Mouse (Mus musculus) midbrain, embryonic 10.5 days (tissue): ENCODE data around the gene Nup98. TPM values are rescaled to one million over a fixed set of nuclear protein-coding genes. Genes with fewer than 3 reads are reported as not detected.

Source experiments
- DNase-seq: peaks from one replicate; pipeline ENCODE4 v3.0.0-alpha.2; 2017; ENCODE audit warnings: low spot score
- H3K27ac ChIP-seq: fragments of 300-500 bp; sonication (generic); replicated peaks from 2 replicates; pipeline ENCODE4 v1.5.1; 2016; ENCODE audit warnings: mild to moderate bottlenecking
- H3K27me3 ChIP-seq: fragments of 300-500 bp; sonication (generic); 2 replicates; pipeline ENCODE4 v1.6.1; 2016; ENCODE audit warnings: low read depth, mild to moderate bottlenecking; ENCODE audit not compliant: poor library complexity, severe bottlenecking
- H3K36me3 ChIP-seq: fragments of 300-500 bp; sonication (generic); 2 replicates; pipeline ENCODE4 v1.6.1; 2016; ENCODE audit warnings: mild to moderate bottlenecking, moderate library complexity
- H3K4me1 ChIP-seq: fragments of 300-500 bp; sonication (generic); 2 replicates; pipeline ENCODE4 v1.6.1; 2016
- H3K4me3 ChIP-seq: fragments of 300-500 bp; sonication (generic); 2 replicates; pipeline ENCODE4 v1.5.1; 2016; ENCODE audit warnings: mild to moderate bottlenecking, moderate library complexity
- H3K9me3 ChIP-seq: fragments of 300-500 bp; sonication (generic); replicated peaks from 2 replicates; pipeline ENCODE4 v1.6.1; 2016; ENCODE audit warnings: mild to moderate bottlenecking
- WGBS: fragments of 180-500 bp; shearing (Covaris S2); methylation state at CpG from one replicate; pipeline ENCODE4 v1.1.7; 2016; 5-methylcytosine and 5-hydroxymethylcytosine counted together
- polyA plus RNA-seq: library from polyadenylated mRNA; unstranded; fragments of >200 nt; fragmentation: Nextera tagmentation; extraction: Ambion mirVana; gene quantifications from 2 replicates; pipeline ENCODE4 v1.2.1, GENCODE M21; 2016

The Nup98 gene
- polyA plus RNA-seq, 1 experiment from 2014 or later: 43.9 TPM

DNA sequence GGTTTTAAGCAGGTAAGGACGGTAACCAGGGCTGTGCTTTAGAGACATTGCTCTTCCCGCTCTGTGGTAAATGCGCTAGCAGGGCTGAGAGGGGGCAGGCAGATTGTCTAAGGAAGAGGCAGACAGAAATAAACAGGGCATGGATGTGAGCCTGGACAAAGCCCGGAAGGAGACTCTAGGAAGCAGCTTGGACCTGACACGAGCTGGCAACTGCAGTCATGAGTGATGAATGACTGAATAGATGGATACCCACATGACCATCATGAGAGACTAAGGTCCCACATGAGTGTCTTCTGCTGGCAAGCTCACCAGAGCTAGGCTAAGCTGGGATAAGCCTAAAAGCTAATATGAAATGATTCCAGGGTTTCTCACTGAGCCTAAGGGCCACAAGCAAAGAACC is 105.8 kb downstream of the Nup98 start:
- Histone ChIP-seq H3K27ac (no peak overlapping the region), H3K9me3 (no peaks in the 10 kb centered on the region), H3K4me1 (peaks cover 47% of the 10 kb centered on the region), H3K4me3 (no peak overlapping the region), H3K36me3 (no peaks in the 10 kb centered on the region), H3K27me3 (peaks cover 22% of the 10 kb centered on the region)
- DNase-seq: no peak
- 77% methylated on average over 5 of the region's 5 CpGs for WGBS

DNA sequence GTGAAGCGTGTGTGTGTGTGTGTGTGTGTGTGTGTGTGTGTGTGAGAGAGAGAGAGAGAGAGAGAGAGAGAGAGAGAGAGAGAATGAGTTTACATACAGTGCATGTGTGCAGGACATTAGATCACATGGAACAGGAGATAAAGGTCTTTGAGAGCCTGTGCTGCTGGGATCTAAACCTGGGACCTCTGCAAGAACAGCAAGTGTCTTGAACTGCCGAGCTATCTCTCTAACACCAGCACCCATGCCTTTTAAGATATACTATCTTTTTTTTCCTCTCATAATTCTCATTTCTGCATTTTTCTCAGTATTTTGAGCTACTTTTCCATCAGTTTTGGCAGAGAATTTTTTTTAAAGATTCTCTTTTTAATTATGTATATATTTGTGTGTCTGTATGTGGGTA is 106.4 kb downstream of the Nup98 start:
- no peaks in the 10 kb centered on the region for H3K36me3 ChIP-seq
- no peak overlapping the region for H3K4me3 ChIP-seq
- WGBS: 85% methylated on average over 2 of the region's 2 CpGs
- H3K27ac ChIP-seq: no peak overlapping the region
- peaks cover 49% of the 10 kb centered on the region for H3K4me1 ChIP-seq
- DNase-seq: no peak
- no peaks in the 10 kb centered on the region for H3K9me3 ChIP-seq
- H3K27me3 ChIP-seq: peaks cover 28% of the 10 kb centered on the region

- H3K4me3 ChIP-seq: no peak overlapping the region
- H3K27ac ChIP-seq: no peak overlapping the region
- H3K36me3 ChIP-seq: no peaks in the 10 kb centered on the region
- peaks cover 29% of the 10 kb centered on the region for H3K27me3 ChIP-seq
- no peaks in the 10 kb centered on the region for H3K9me3 ChIP-seq
- WGBS: 45% methylated on average over 6 of the region's 6 CpGs
- no peak for DNase-seq
- H3K4me1 ChIP-seq: peaks cover 49% of the 10 kb centered on the region
These were observed 107.3 kb downstream of the Nup98 start for GRCm38 (mm10) chr7:102102696-102103095.

GRCm38 (mm10) chr7:102102241-102102640 is 107.7 kb downstream of the Nup98 start:
- Histone ChIP-seq H3K4me3 (no peak overlapping the region), H3K9me3 (no peaks in the 10 kb centered on the region), H3K36me3 (0 out of 2 replicates have a peak, but pooled peaks cover under 1% of the 10 kb centered on the region), H3K27ac (no peak overlapping the region), H3K27me3 (peaks cover 26% of the 10 kb centered on the region), H3K4me1 (peaks cover 48% of the 10 kb centered on the region)
- 47% methylated on average over 8 of the region's 8 CpGs for WGBS
- no peak for DNase-seq

DNA sequence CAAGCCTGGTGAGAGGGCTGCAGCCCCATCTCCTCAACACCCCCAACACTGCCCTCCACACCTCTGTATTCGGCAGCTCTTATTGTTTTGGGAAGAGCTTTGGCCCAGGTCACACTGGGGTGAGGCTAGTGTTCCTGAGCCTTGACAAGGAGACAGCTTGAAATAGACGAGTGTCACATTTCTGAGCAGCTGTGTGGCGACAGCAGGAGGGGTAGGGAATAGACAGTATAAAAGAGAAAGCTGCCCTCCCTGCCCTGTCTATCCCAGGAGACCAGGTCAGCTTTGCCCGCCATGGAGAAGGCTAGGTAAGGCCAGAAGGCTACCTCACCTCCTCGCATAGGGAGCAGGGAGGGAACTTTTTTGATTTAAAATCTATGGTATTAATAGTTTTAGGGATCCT is 108.5 kb downstream of the Nup98 start, which contains the start of gene Art1:
TSS of gene Art1 (plus strand) at position 257 of the 400 bp plus-strand sequence.
- H3K9me3 ChIP-seq: no peaks in the 10 kb centered on the region
- 48% methylated on average over 5 of the region's 5 CpGs for WGBS
- H3K27me3 ChIP-seq: peaks cover 23% of the 10 kb centered on the region
- 0 out of 2 replicates have a peak, but pooled peaks cover 4% of the 10 kb centered on the region for H3K36me3 ChIP-seq
- H3K27ac ChIP-seq: peak within 1 kb of the TSS; percentile 76
- H3K4me3 ChIP-seq: no peak within 1 kb of the TSS; the same call in 1 of the 2 replicates
- peaks cover 41% of the 10 kb centered on the region for H3K4me1 ChIP-seq
- no peak for DNase-seq

GRCm38 (mm10) chr7:102100868-102101267 is 109.1 kb downstream of the Nup98 start:
- no peak for DNase-seq
- Histone ChIP-seq H3K27me3 (peaks cover 21% of the 10 kb centered on the region), H3K27ac (peak overlapping the region; percentile 76), H3K36me3 (peaks cover 6% of the 10 kb centered on the region; the same call in 1 of the 2 replicates), H3K4me1 (peaks cover 40% of the 10 kb centered on the region), H3K9me3 (no peaks in the 10 kb centered on the region), H3K4me3 (no peak overlapping the region)
- 61% methylated on average over 5 of the region's 5 CpGs for WGBS

DNA sequence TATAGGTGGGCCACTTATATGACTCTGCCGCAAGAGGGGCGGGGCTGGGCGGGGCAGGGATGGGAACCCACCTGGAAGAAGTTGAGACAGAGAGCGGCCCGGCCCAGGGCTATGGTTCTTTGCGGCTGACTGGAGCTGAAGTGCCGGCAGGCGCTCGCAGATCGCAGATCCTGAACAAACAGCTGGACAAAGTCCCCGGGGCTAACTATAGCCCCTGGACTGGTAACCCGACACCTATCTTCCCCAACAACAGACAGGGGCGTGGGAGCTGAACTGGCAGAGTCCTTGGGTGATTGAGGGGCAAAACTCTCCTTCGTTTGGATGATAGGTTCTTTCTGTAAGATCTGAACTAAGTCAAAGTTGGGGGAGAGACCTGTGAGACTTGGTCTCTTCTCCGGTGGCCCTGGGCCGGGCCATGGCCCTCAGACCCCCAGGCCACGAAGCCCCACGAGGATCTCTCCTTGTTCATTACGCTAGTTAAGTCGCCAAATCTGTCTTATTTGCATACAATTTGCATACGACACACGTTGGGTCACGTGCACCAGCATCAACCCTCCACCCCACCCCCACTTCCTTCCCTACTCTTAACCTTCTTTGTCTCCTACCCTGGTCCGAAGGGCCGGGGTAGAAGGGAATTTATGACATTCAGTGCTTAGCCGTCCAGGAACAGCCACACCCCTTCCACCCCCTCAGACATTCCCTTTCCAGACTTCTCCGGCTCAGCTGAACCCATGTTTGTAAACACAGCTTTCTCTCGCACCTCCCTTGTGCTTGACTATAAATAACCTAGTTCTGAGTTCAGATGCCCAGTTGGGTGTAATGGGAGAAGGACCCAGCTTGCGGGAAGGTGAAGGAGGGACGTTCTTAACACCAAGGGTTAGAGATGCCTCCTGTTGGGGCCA is 110.0 kb downstream of the Nup98 start:
- 4% methylated on average over 30 of the region's 30 CpGs for WGBS
- H3K27ac ChIP-seq: peak overlapping the region; percentile 76

DNA sequence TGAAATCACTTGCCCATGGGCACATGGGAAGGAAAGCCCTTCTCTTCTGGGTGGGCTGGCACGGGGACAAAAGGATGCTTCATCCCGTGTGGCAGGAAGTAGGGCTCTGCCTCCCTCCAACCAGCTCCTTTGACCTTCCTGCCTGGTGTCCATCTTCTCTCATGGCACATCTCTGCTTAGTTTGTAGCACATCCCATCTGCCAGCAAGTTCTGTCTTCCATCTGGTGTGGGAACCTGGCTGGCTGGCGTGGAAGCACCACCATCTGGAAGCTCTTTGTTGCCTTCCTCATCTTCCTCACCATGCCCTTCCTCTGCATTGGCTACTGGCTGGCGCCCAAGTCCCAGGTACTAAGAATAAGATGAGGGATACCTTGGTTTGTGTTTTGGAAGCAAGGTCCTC is 122.6 kb downstream of the Nup98 start:
- 93% methylated on average over 4 of the region's 4 CpGs for WGBS
- DNase-seq: no peak
- H3K36me3 ChIP-seq: peaks cover 80% of the 10 kb centered on the region

More for the DNA sequence above, 110.0 kb downstream of the Nup98 start:
- Histone ChIP-seq H3K4me1 (peaks cover 40% of the 10 kb centered on the region), H3K9me3 (no peaks in the 10 kb centered on the region), H3K27me3 (peaks cover 18% of the 10 kb centered on the region), H3K36me3 (peaks cover 7% of the 10 kb centered on the region; the same call in 1 of the 2 replicates), H3K4me3 (peak overlapping the region; percentile 47)
- peak; percentile 53 for DNase-seq

DNA sequence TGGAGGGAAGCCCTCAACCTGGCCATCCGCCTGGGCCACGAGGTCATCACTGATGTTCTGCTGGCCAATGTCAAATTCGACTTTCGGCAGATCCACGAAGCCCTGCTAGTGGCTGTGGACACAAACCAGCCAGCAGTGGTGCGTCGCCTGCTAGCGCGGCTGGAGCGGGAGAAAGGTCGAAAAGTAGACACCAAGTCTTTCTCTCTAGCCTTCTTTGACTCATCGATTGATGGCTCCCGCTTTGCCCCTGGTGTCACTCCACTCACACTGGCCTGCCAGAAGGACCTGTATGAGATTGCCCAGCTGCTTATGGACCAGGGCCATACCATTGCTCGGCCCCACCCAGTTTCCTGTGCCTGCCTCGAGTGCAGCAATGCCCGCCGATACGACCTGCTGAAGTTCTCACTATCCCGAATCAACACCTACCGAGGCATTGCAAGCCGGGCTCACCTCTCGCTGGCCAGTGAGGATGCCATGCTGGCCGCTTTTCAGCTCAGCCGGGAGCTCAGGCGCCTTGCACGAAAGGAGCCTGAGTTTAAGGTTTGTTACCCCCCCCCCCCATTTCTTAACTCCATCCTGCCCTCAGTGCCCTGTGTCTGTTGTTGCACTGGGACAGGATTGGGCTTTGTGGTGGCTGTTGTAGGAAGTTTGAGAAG is 125.8 kb downstream of the Nup98 start:
- H3K27ac ChIP-seq: no peak overlapping the region
- 92% methylated on average over 26 of the region's 26 CpGs for WGBS
- no peak overlapping the region for H3K4me3 ChIP-seq
- H3K4me1 ChIP-seq: no peaks in the 10 kb centered on the region
- no peaks in the 10 kb centered on the region for H3K9me3 ChIP-seq
- no peaks in the 10 kb centered on the region for H3K27me3 ChIP-seq
- H3K36me3 ChIP-seq: peaks cover 91% of the 10 kb centered on the region
- no peak for DNase-seq

More for the DNA sequence above, 122.6 kb downstream of the Nup98 start:
- Histone ChIP-seq H3K4me3 (no peak overlapping the region), H3K27me3 (no peaks in the 10 kb centered on the region), H3K4me1 (no peaks in the 10 kb centered on the region), H3K27ac (no peak overlapping the region), H3K9me3 (no peaks in the 10 kb centered on the region)

DNA sequence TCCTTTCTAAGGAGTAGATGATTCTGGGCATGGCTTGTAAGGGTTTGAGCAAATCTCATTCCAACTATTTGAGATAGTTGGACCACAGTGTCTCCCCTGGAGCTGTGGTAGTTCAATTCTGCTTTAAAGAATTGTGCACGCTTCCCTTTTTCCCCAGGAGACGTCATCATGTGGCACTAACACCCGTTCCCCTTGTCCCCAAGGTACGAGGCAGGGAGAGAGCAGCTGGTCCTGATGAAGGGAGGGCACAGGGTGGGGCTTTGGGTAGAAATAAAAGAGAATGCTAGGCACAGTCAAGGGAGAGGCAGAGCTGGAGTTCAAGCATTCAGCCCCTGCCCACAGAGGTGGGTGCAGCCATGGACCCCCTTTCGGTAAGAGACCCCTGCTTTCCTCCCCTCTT is 127.2 kb downstream of the Nup98 start, which contains the start of gene Trpc2:
TSS of gene Trpc2 (plus strand) at position 301 of the 400 bp plus-strand sequence.
- Histone ChIP-seq H3K36me3 (peaks cover 92% of the 10 kb centered on the region), H3K4me1 (no peaks in the 10 kb centered on the region), H3K27ac (no peak within 1 kb of the TSS), H3K9me3 (no peaks in the 10 kb centered on the region), H3K4me3 (no peak within 1 kb of the TSS), H3K27me3 (no peaks in the 10 kb centered on the region)
- DNase-seq: no peak
- 88% methylated on average over 5 of the region's 5 CpGs for WGBS

- DNase-seq: no peak
- 95% methylated on average over 5 of the region's 5 CpGs for WGBS
- no peaks in the 10 kb centered on the region for H3K4me1 ChIP-seq
- H3K27me3 ChIP-seq: no peaks in the 10 kb centered on the region
- H3K9me3 ChIP-seq: no peaks in the 10 kb centered on the region
- H3K36me3 ChIP-seq: peaks cover 96% of the 10 kb centered on the region
- H3K27ac ChIP-seq: no peak overlapping the region
- no peak overlapping the region for H3K4me3 ChIP-seq
These were observed 128.2 kb downstream of the Nup98 start for GRCm38 (mm10) chr7:102081784-102082183.

DNA sequence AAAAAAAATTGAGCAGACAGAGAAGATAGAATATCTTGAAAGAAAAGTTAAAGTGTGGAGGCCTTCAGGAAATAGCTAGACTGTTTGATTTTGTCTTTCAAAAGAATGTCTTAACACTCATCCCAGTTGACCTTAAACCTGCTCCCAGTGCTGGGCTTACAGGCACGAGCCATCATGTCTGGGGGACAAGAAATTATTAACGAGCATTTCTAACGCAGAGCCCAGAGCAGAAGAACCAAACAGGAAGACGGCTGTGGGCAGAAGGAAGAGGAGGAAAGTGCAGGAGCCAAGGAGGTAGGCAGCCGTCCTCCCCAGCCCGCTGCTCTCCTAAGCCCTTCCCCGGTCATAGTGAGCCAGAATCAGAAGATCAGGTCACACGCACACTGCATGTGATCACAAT is 129.7 kb downstream of the Nup98 start:
- Histone ChIP-seq H3K9me3 (no peaks in the 10 kb centered on the region), H3K27ac (no peak overlapping the region), H3K4me1 (no peaks in the 10 kb centered on the region), H3K36me3 (peaks cover 97% of the 10 kb centered on the region), H3K4me3 (no peak overlapping the region), H3K27me3 (no peaks in the 10 kb centered on the region)
- DNase-seq: no peak
- WGBS: 95% methylated on average over 8 of the region's 8 CpGs

- no peaks in the 10 kb centered on the region for H3K4me1 ChIP-seq
- H3K27ac ChIP-seq: no peak overlapping the region
- no peaks in the 10 kb centered on the region for H3K9me3 ChIP-seq
- no peak overlapping the region for H3K4me3 ChIP-seq
- H3K36me3 ChIP-seq: peaks cover 97% of the 10 kb centered on the region
- WGBS: 82% methylated on average over 7 of the region's 7 CpGs
- H3K27me3 ChIP-seq: no peaks in the 10 kb centered on the region
- DNase-seq: no peak
These were observed 131.5 kb downstream of the Nup98 start for GRCm38 (mm10) chr7:102078517-102078916.
